Mouse (Mus musculus): Measurements from ENCODE around the gene Aqp9. TPM values are rescaled to one million over a fixed set of nuclear protein-coding genes. Genes with fewer than 3 reads are reported as not detected.

The Aqp9 gene
- total RNA-seq, 2 experiments from 2014 or later: 0.12 to 0.29 TPM

DNA sequence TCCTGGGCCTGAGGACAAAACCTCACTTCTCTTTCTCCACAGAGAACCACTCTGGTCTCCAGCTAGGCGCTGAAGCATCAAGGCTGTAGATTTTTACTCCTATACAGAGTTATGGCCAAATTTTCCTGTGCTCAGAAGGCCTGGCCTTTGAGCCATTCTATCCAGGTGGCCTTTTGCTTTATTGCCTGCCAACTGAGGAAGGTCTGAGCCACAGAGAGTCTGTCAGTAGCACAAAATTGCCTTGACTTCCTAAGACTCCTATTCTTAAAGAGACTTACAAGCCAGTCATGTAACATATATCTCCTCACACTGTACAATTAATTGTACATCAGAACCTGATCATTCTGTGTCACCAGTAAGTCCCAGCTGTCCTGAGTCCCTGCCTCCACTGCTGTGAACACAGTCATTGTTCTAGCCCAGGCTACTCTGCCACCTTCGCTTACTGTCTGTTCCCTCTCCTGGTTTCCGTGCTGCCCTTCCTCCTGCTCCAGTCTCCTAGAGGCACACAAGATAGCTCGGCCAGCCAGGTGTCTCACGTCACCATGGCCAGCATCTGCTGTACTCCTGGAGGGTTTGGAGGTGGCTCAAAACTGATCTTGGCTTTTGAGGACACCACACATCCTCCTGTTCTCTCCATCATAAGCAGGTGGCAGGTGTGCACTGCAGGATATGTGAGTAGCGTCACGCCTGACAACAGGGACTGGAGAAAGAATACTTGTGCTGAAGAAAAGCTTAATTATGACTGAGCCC is 96.7 kb downstream of the Aqp9 start:
- DNase-seq: no peak
- intact Hi-C loops (cut with DNase I): loop anchor here (5.0 to 10.0 kb wide), 2 partner anchors 104 to 227 kb away; no protein-coding TSS in a partner anchor

DNA sequence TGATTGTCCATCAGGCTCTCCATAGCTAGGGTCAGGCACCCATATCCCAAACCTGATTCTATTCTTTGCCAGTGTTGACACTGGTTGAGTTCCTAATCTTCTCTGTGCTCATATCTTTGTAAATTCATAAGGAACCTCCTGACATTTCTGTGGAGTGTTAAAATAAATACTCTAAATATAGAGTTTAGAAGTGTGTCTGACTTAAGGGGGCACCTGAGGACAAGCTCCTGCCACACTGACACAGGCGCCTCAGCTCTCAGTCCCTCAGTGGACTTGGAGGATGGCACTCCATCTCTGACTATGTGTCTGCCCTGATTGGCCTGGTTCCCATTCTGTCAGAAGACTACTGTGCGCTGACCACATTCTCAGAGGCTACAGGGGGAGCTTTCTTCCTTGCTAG is 97.9 kb downstream of the Aqp9 start:
- DNase-seq: peak; percentile 46 to 50
- intact Hi-C loops (cut with DNase I): loop anchor here (5.0 to 10.0 kb wide), 2 partner anchors 103 to 226 kb away; no protein-coding TSS in a partner anchor

DNA sequence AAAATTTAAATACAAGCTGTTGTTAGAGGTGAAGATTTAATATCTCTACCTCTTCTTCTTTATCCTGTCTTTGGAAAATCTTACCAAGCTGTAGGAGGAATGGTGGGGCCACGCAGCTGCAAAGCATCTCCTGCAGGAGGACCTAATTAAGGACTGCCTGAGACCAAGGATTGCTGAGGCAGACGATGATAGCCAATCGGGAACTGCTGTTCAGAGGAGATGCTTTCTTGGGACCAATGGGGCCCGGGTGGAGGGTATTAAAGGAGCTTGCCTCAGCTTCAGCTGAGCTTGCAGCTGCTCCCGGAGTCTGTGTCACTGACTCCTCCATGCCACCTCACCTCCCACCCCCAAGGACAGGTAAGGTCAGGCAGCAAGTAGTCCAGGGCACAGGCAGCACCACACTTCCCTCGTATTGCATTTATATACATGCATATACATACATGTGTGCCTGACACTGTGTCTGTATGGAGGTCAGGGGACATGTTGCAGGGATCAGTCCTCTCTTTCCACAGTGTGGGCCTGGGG is 99.6 kb downstream of the Aqp9 start:
- intact Hi-C loops (cut with DNase I): no loop called here
- no peak for DNase-seq

DNA sequence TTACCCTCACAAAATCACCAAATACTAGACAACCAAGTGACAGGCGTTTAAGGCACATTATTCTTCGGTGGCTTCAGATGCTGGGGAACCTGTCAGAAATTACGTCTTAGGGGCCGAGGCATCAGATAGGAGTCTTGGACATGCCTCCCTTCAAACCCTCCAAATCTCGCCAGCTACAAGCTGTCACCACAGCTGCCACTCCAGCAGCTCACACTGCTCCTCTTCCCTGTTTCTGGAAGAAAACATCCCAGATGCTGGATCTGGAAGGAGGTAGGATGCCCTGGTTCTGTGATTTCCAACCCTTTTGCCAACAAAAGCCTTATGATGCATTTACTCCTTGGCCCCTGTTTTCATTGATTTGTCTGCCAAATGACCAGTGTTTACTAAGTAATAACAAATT is 101.3 kb downstream of the Aqp9 start:
- intact Hi-C loops (cut with DNase I): no loop called here
- no peak for DNase-seq

DNA sequence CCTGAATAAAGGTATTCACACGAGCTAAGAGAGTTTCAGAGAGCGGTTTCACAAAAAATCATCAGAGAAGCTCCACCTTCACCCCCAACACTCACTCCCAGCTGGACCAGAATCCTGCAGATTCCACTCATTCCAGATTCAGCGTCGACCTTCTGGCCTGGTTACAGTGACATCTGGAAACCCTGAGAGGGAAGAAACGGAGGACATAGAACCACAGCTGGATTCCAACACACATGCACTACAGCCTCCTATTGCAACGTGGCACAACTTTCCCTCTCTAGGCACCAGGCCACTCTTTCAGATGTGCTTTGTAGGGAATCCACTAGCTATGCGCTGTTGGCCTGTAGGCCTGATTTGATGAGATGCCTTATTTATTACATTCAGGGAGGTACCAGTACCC is 102.0 kb downstream of the Aqp9 start:
- intact Hi-C loops (cut with DNase I): no loop called here
- peak; percentile 42 to 57 for DNase-seq

DNA sequence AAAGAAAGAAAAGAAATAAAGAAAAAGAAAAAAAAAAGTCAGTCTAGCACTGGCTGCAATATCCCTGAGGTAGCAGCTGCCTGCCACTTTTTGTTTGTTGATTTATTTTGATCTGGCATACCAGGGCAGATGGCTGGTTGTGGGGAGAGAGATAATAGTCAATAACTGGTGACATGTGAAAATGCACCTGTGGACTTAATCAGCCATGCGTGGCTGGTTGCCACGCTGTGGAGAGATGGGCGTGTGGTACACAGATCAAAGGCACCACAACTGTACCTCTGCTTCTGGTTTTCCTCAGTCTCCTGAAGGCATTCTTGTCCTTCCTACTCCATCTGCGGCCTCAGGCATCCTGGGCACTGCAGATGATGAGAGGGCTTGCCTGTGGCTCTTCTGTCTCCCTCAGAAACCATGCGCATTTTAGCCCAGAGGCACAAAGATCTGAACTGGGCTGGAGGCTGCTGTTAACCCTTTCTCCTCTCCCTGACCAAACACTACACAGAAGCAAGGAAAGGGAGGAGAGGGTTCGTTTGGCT is 103.1 kb downstream of the Aqp9 start:
- no peak for DNase-seq
- intact Hi-C loops (cut with DNase I): no loop called here

DNA sequence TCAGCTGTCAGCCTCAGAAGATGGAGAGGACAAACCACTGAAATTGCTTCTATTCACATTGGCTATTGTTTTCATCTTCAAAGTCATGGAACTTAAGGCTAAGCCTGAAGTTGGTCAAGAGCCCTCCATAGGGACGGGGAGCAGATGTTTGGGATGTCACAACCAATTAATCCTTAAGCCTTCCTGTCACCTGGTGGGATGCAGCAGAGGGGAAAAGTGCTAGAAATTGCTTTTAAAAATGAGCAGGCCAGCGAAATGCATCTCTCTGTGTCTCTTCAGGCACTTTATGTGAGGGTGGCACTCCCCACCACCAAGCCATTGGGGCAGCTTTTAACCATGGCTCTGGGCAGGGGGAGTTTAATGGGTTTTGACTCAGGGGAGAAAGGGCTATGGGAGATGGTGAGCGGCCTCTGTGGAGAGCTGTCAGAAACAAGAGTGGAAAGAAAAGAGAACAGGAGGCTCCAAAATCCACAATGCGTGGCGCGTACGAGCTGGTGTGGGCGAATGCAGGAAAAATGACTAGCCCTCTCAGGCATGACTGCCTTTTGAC is 104.1 kb downstream of the Aqp9 start:
- no peak for DNase-seq
- intact Hi-C loops (cut with DNase I): no loop called here

DNA sequence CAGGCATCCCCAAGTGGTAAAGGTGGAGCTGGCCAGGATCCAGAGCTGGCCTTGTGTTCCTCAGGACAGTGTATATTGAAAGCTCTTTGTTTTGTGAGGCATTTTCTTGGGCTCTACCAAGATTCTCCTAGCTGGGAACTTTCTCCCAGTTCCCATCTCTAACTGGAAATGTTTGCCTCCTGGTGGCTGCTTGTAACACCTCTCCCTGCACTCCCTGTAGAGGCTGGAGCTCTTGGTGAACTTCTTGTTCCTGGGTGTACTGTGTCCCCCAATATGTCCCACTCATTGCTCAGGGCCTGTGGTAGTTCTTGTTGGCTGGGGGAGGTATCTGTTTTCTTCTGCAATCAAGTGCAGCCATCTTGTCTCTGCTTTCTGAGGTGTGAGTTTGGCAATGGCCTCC is 104.9 kb downstream of the Aqp9 start:
- DNase-seq: no peak
- intact Hi-C loops (cut with DNase I): no loop called here

DNA sequence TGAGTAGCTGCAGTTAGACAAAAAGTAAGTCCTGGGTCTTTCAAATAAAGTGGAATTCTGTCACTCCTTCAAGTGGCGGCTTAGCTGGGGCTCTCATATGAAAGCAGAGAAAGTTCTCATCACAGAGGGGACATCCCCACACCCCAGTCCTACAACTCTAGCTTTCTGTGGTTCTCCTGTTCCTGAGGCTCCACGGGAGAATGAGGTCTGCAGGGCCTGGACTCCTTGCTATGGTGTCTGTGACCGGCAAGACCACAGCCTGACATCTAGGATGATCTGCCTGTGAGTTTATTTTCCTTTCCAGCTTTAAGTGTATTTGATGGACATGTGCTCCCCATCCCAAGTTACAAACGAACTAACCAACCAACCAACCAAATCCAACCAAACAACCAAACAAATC is 105.5 kb downstream of the Aqp9 start:
- intact Hi-C loops (cut with DNase I): no loop called here
- no peak for DNase-seq

DNA sequence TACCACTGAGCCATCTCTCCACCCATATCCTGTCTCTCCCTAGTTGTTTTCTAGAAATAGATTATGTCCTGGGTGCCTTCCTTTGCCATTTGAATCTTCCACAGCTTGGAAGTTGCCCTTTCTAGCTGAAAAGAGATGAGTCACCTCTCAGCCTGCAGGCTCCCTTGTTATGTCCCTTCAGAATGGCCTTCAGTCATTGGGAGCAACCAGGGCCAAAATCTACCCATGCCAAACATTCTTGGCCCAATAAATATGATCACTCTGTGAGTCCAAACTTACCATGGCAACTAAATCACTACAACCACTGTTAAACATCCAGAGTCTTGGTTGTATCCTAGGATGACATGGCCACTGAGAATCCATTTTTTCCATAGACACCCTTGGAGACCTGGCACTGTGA is 106.2 kb downstream of the Aqp9 start:
- peak; percentile 52 to 65 for DNase-seq
- intact Hi-C loops (cut with DNase I): no loop called here

Other genes starting within 250 kb of the Aqp9 start
- under 1 TPM in 1 of 2 experiments, not detected in 1; 0.27 TPM for gene Lipc, start 216.5 kb downstream of the Aqp9 start, total RNA-seq (2021)
- gene Aldh1a2, start 47.1 kb upstream of the Aqp9 start, total RNA-seq (2021): 10 to 100 TPM; 35.9 to 46.6 TPM